Mouse (Mus musculus) thymus, adult 2 months (tissue): ENCODE measurements around the gene Cdk5r1. TPM values are rescaled to one million over a fixed set of nuclear protein-coding genes. Genes with fewer than 3 reads are reported as not detected.

Source experiments
- DNase-seq: peaks from one replicate; pipeline ENCODE4 v3.0.0; 2021
- H3K27ac ChIP-seq: fragments of 200-500 bp; 2 replicates; pipeline ENCODE4 v1.5.1; 2012; ENCODE audit warnings: low read length, control low read depth; ENCODE audit not compliant: control insufficient read depth, insufficient read depth
- H3K27me3 ChIP-seq: fragments of 200-500 bp; 2 replicates; pipeline ENCODE4 v1.6.1; 2012; ENCODE audit warnings: mild to moderate bottlenecking, low read length, moderate library complexity, mixed read lengths; ENCODE audit not compliant: control insufficient read depth, insufficient read depth
- H3K36me3 ChIP-seq: fragments of 200-500 bp; 2 replicates; pipeline ENCODE4 v1.6.1; 2012; ENCODE audit warnings: mild to moderate bottlenecking, low read length, moderate library complexity; ENCODE audit not compliant: control insufficient read depth, insufficient read depth
- H3K4me1 ChIP-seq: fragments of 200-500 bp; replicated peaks from 2 replicates; pipeline ENCODE4 v1.6.1; 2012; ENCODE audit warnings: low read length; ENCODE audit not compliant: control insufficient read depth, insufficient read depth
- H3K4me3 ChIP-seq: fragments of 200-500 bp; 2 replicates; pipeline ENCODE4 v1.5.1; 2012; ENCODE audit warnings: mild to moderate bottlenecking, low read length, control low read depth, moderate library complexity; ENCODE audit not compliant: control insufficient read depth, insufficient read depth
- CTCF ChIP-seq: fragments of 200-500 bp; IDR thresholded peaks from 2 replicates; pipeline ENCODE4 v1.5.1; 2012; ENCODE audit warnings: mild to moderate bottlenecking, control low read depth, low read length, moderate library complexity, borderline replicate concordance; ENCODE audit not compliant: control insufficient read depth, poor library complexity, insufficient read depth; ENCODE audit errors: extremely low read depth
- POLR2A ChIP-seq: fragments of 200-500 bp; IDR thresholded peaks from 2 replicates; pipeline ENCODE4 v1.6.1; 2012; ENCODE audit warnings: mild to moderate bottlenecking, low read length, control low read depth, moderate library complexity; ENCODE audit not compliant: control insufficient read depth, poor library complexity, insufficient read depth; ENCODE audit errors: extremely low read depth
- WGBS: fragments of 180-500 bp; shearing (Covaris S2); methylation state at CpG from one replicate; pipeline ENCODE4 v1.1.7; 2018; 5-methylcytosine and 5-hydroxymethylcytosine counted together
- polyA plus RNA-seq: library from polyadenylated mRNA; depleted of rRNA; stranded (reverse); fragments of >200 nt; gene quantifications from 2 replicates; pipeline ENCODE4 v1.2.3, GENCODE M21; 2012

Cdk5r1 gene
- polyA plus RNA-seq, 1 experiment = 10.8 TPM

- H3K27me3 ChIP-seq = no peaks in the 10 kb centered on the region
- 84% methylated on average over 9 of the region's 9 CpGs for WGBS
- H3K27ac ChIP-seq = no peak overlapping the region
- H3K36me3 ChIP-seq = no peaks in the 10 kb centered on the region
- no peak for TF ChIP-seq CTCF
- no peak for TF ChIP-seq POLR2A
- DNase-seq = no peak
- no peak overlapping the region for H3K4me3 ChIP-seq
- H3K4me1 ChIP-seq = peaks cover 19% of the 10 kb centered on the region
Measured at GRCm38 (mm10) chr11:80518421-80519367, 41.9 kb downstream of the Cdk5r1 start.

DNA sequence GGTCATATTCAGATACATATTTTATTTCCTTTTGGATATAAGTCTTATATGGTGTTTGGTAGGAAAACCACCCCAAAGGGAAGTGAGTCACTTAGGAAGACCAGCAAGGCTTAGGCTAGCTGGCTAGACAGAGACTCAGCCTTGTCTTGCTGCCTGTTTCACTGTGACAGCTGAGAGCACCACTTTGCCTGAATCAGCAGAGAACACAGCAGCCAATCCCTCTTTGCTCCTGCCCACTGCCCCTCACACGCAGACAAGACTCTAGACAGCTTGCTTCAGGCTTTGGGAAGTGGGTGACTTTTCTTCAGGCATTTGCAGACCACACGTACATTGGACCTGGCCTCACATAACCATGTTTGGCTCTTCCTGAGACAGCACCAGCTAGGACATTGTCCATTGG lies 44.3 kb downstream of the Cdk5r1 start:
- Histone ChIP-seq H3K27me3 (no peaks in the 10 kb centered on the region), H3K36me3 (no peaks in the 10 kb centered on the region), H3K4me3 (no peak overlapping the region), H3K27ac (no peak overlapping the region), H3K4me1 (0 out of 2 replicates have a peak, but pooled peaks cover 2% of the 10 kb centered on the region)
- 98% methylated on average over 2 of the region's 2 CpGs for WGBS
- no peak for DNase-seq
- TF ChIP-seq POLR2A = no peak
- TF ChIP-seq CTCF = no peak

DNA sequence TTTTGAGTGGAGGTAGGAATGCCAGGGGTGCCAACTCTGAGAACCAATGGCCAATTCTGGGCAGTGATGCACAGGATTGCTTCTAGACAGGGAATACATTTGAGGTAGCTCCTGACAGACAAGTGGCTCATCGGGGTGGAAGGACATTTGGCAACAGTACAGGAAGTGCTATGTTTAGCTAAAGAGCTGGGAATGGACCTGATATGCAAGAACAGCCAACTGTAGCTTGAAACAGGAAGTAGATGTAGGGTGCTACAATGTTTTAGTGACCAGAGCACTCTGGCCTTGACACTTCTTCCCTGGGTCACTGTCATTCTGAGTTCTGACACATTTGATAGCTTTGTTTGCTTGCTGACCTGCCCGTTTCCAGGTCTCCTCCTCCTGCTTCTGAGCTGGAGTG lies 46.0 kb downstream of the Cdk5r1 start:
- Histone ChIP-seq H3K27me3 (no peaks in the 10 kb centered on the region), H3K4me3 (no peak overlapping the region), H3K27ac (no peak overlapping the region), H3K4me1 (0 out of 2 replicates have a peak, but pooled peaks cover 2% of the 10 kb centered on the region), H3K36me3 (no peaks in the 10 kb centered on the region)
- no peak for DNase-seq
- no peak for TF ChIP-seq CTCF
- TF ChIP-seq POLR2A = no peak
- WGBS = 49% methylated on average over 2 of the region's 2 CpGs

- Histone ChIP-seq H3K4me1 (0 out of 2 replicates have a peak, but pooled peaks cover under 1% of the 10 kb centered on the region), H3K27ac (no peak overlapping the region), H3K36me3 (no peaks in the 10 kb centered on the region), H3K4me3 (no peak overlapping the region), H3K27me3 (no peaks in the 10 kb centered on the region)
- TF ChIP-seq CTCF = no peak
- no peak for TF ChIP-seq POLR2A
- WGBS = 97% methylated on average over 4 of the region's 4 CpGs
- DNase-seq = no peak
Measured at GRCm38 (mm10) chr11:80523410-80523809, 46.6 kb downstream of the Cdk5r1 start.

DNA sequence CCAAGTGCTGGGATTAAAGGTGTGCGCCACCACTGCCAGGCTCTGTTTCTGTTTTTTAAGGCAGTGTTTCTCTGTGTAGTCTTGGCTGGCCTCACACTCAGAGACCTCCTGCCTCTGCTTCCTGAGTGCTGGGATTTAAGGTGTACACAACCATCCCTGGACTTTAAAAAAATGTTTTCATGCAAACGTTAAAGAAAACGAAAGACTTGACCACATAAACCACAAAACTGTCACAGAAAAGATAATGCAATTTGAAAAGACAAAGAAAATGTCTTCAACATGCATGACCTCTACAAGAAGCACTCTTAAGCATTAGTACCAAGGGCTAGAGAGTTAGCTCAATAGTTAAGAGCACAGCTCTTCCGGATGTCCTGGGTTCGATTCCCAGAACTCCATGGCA lies 47.4 kb downstream of the Cdk5r1 start:
- Histone ChIP-seq H3K4me3 (no peak overlapping the region), H3K27ac (no peak overlapping the region), H3K36me3 (no peaks in the 10 kb centered on the region), H3K27me3 (no peaks in the 10 kb centered on the region), H3K4me1 (no peaks in the 10 kb centered on the region)
- no peak for DNase-seq
- WGBS = 56% methylated on average over 5 of the region's 5 CpGs
- TF ChIP-seq CTCF (no peak), POLR2A (no peak)

DNA sequence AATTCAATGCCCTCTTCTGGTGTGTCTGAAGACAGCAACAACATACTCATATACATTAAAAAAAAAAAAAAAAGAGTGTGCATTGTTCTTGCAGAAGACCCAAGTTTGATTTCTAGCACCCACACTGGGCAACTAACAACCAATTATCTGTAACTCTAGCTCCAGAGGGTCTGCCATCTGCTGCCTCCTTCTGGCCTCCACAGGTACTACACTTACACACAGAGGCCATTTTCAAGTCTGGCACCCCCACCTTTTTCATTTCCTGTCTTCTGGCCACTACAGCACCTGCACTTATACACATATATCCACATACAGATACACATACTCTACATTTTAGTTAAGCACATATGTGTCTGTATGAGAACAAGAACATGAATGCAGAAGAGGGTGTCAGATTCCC lies 50.9 kb downstream of the Cdk5r1 start:
- H3K36me3 ChIP-seq = no peaks in the 10 kb centered on the region
- H3K27ac ChIP-seq = no peak overlapping the region
- TF ChIP-seq CTCF (no peak), POLR2A (no peak)
- H3K4me1 ChIP-seq = no peaks in the 10 kb centered on the region
- H3K4me3 ChIP-seq = no peak overlapping the region
- DNase-seq = peak; percentile 43
- H3K27me3 ChIP-seq = no peaks in the 10 kb centered on the region
